Mouse (Mus musculus) MEL (cell line): ENCODE results near the gene Olfr873. TPM values are rescaled to one million over a fixed set of nuclear protein-coding genes. Genes with fewer than 3 reads are reported as not detected.
"Not testable (repeated sequence)": the region's sequence is repeated elsewhere in the genome, so short reads cannot be mapped to it uniquely, and the experiment has no call there.

Experiments used
- DNase-seq: peaks from one replicate; pipeline ENCODE4 v3.0.0; 2011; ENCODE audit warnings: low read depth, low spot score
- H3K27ac ChIP-seq: 2 replicates; pipeline ENCODE4 v1.5.1; 2012; ENCODE audit warnings: low read depth, mild to moderate bottlenecking, control low read depth, low read length, moderate library complexity; ENCODE audit not compliant: control insufficient read depth
- H3K27me3 ChIP-seq, 2 experiments: fragments of 150-350 bp in 1 of 2; sonication (generic) in 1 of 2; 2 replicates each; pipeline ENCODE4 v1.6.1; 2012; ENCODE audit warnings: low read length in 2 of 2, mild to moderate bottlenecking in 2 of 2, improper control_type of control experiment in 1 of 2, moderate library complexity in 1 of 2; ENCODE audit not compliant: insufficient read depth in 2 of 2, control insufficient read depth in 1 of 2
- H3K36me3 ChIP-seq, 2 experiments: 2 replicates each; pipeline ENCODE4 v1.6.1; 2012 to 2014; ENCODE audit warnings: low read length in 2 of 2, improper control_type of control experiment in 1 of 2, inconsistent platforms in 1 of 2, mild to moderate bottlenecking in 1 of 2; ENCODE audit not compliant: insufficient read depth in 2 of 2, control insufficient read depth in 1 of 2
- H3K4me1 ChIP-seq, 2 experiments: fragments of 150-350 bp in 1 of 2; sonication (generic) in 1 of 2; 2 replicates each; pipeline ENCODE4 v1.6.1; 2012; ENCODE audit warnings: low read length in 2 of 2, improper control_type of control experiment in 1 of 2, mild to moderate bottlenecking in 1 of 2; ENCODE audit not compliant: insufficient read depth in 2 of 2, control insufficient read depth in 1 of 2
- H3K4me3 ChIP-seq, 2 experiments: fragments of 150-350 bp in 1 of 2; sonication (generic) in 1 of 2; 2 replicates each; pipeline ENCODE4 v1.5.1; 2012; ENCODE audit warnings: low read depth in 2 of 2, low read length in 2 of 2, mild to moderate bottlenecking in 2 of 2, moderate library complexity in 2 of 2, control low read depth in 1 of 2, improper control_type of control experiment in 1 of 2; ENCODE audit not compliant: control insufficient read depth in 1 of 2, insufficient read depth in 1 of 2
- H3K79me2 ChIP-seq: 2 replicates; pipeline ENCODE4 v1.6.1; 2012; ENCODE audit warnings: mild to moderate bottlenecking, low read length, moderate library complexity; ENCODE audit not compliant: control insufficient read depth, poor library complexity, insufficient read depth
- H3K9ac ChIP-seq: 2 replicates; pipeline ENCODE4 v1.6.1; 2012; ENCODE audit warnings: low read depth, mild to moderate bottlenecking, control low read depth, low read length, moderate library complexity; ENCODE audit not compliant: control insufficient read depth, poor library complexity, severe bottlenecking
- H3K9me3 ChIP-seq: fragments of 150-350 bp; sonication (generic); replicated peaks from 2 replicates; pipeline ENCODE4 v1.6.1; 2012; ENCODE audit warnings: mild to moderate bottlenecking, low read length, improper control_type of control experiment, moderate library complexity; ENCODE audit not compliant: insufficient read depth
- ELF1 ChIP-seq: IDR thresholded peaks from 2 replicates; pipeline ENCODE4 v1.6.1; 2014; ENCODE audit warnings: low read depth, mild to moderate bottlenecking, inconsistent platforms, low read length, improper control_type of control experiment, moderate library complexity
- EP300 ChIP-seq, 2 experiments: IDR thresholded peaks; 2 replicates each; pipeline ENCODE4 v1.6.1; 2011; ENCODE audit warnings: improper control_type of control experiment in 2 of 2, low read length in 2 of 2, low read depth in 1 of 2, mild to moderate bottlenecking in 1 of 2
- GATA1 ChIP-seq: IDR thresholded peaks from 2 replicates; pipeline ENCODE4 v1.6.1; 2011; ENCODE audit warnings: low read depth, low read length, improper control_type of control experiment
- MAFK ChIP-seq: IDR thresholded peaks from 2 replicates; pipeline ENCODE4 v1.6.1; 2011; ENCODE audit warnings: low read depth, mild to moderate bottlenecking, low read length, improper control_type of control experiment, borderline replicate concordance
- MAZ ChIP-seq: IDR thresholded peaks from 2 replicates; pipeline ENCODE4 v1.6.1; 2012; ENCODE audit warnings: low read depth, mild to moderate bottlenecking, inconsistent platforms, low read length, improper control_type of control experiment
- NRF1 ChIP-seq: IDR thresholded peaks from 2 replicates; pipeline ENCODE4 v1.6.1; 2014; ENCODE audit warnings: low read depth, mild to moderate bottlenecking, inconsistent platforms, low read length, improper control_type of control experiment, moderate library complexity; ENCODE audit not compliant: poor library complexity, insufficient read depth, severe bottlenecking
- POLR2AphosphoS2 ChIP-seq: IDR thresholded peaks from 2 replicates; pipeline ENCODE4 v1.6.1; 2011; ENCODE audit warnings: low read length, improper control_type of control experiment
- POLR2AphosphoS5 ChIP-seq: IDR thresholded peaks from 2 replicates; pipeline ENCODE4 v1.6.1; 2012; ENCODE audit warnings: low read depth, borderline replicate concordance, mild to moderate bottlenecking, inconsistent platforms, low read length, moderate library complexity, mixed read lengths
- SIN3A ChIP-seq: IDR thresholded peaks from 2 replicates; pipeline ENCODE4 v1.6.1; 2012; ENCODE audit warnings: low read length, improper control_type of control experiment, inconsistent platforms
- TBP ChIP-seq: IDR thresholded peaks from 2 replicates; pipeline ENCODE4 v1.8.0; 2011; ENCODE audit warnings: low read depth, low read length, improper control_type of control experiment
- USF1 ChIP-seq: IDR thresholded peaks from 2 replicates; pipeline ENCODE4 v1.6.1; 2014; ENCODE audit warnings: low read depth, mild to moderate bottlenecking, inconsistent platforms, low read length, improper control_type of control experiment, moderate library complexity
- ZMIZ1 ChIP-seq: IDR thresholded peaks from 2 replicates; pipeline ENCODE4 v1.6.1; 2012; ENCODE audit warnings: low read depth, mild to moderate bottlenecking, inconsistent platforms, low read length, improper control_type of control experiment, moderate library complexity
- ZNF384 ChIP-seq: IDR thresholded peaks from 2 replicates; pipeline ENCODE4 v1.6.1; 2012; ENCODE audit warnings: low read depth, mild to moderate bottlenecking, inconsistent platforms, low read length, improper control_type of control experiment
- polyA plus RNA-seq, 2 experiments: library from polyadenylated mRNA; stranded (reverse) in 1 of 2; unstranded in 1 of 2; fragments of >175 nt in 1 of 2; fragments of >200 nt in 1 of 2; gene quantifications; 2 replicates each; pipeline versions ENCODE4 v1.2.1 to v1.2.4; 2012; ENCODE audit warnings: low replicate concordance in 2 of 2, low read depth in 1 of 2; ENCODE audit not compliant: insufficient read length in 2 of 2, insufficient read depth in 1 of 2, missing spikeins in 1 of 2
- total RNA-seq: library from RNA; depleted of rRNA; stranded (reverse); fragments of 300-350 nt; gene quantifications from 2 replicates; pipeline ENCODE4 v1.2.3, GENCODE M21; 2012; rRNA removed

The Olfr873 gene
- total RNA-seq (not detected in 2 replicates), polyA plus RNA-seq (not detected)

- TF ChIP-seq GATA1 = no peak
- no peak for TF ChIP-seq POLR2AphosphoS5
- no peak for TF ChIP-seq SIN3A
- TF ChIP-seq NRF1 = no peak
- TF ChIP-seq TBP = no peak
- TF ChIP-seq EP300 (IDR thresholded peaks at IDR 0.05; ENCODE audit: low read depth in 1 of 2, low read length in 2 of 2) = no peak
- TF ChIP-seq, all 39 proteins: peak for 0
- Histone ChIP-seq H3K27ac (no peak within 1 kb of the TSS), H3K4me3 (no peak within 1 kb of the TSS), H3K9ac (no peak within 1 kb of the TSS), H3K79me2 (no peaks in the 10 kb centered on the region), H3K4me1 (no peaks in the 10 kb centered on the region), H3K36me3 (no peaks in the 10 kb centered on the region), H3K27me3 (peaks cover 0 to 3% of the 10 kb centered on the region in 2 experiments; a peak in 2 of 4 replicates), H3K9me3 (no peaks in the 10 kb centered on the region)
- no peak for DNase-seq
Measured at GRCm38 (mm10) chr9:20298232-20298631, at the start of gene Olfr873. Gene Olfr873, plus strand, starts transcription at chr9:20298532.

GRCm38 (mm10) chr9:20282051-20282450 is 16.3 kb upstream of the Olfr873 start, which contains the start of gene Olfr39:
Gene Olfr39, plus strand, starts transcription at chr9:20282351.
- Histone ChIP-seq H3K36me3 (no peaks in the 10 kb centered on the region), H3K4me1 (no peaks in the 10 kb centered on the region), H3K4me3 (no peak within 1 kb of the TSS), H3K27me3 (peaks cover 0 to 1% of the 10 kb centered on the region in 2 experiments; a peak in 3 of 4 replicates), H3K9ac (no peak within 1 kb of the TSS), H3K79me2 (no peaks in the 10 kb centered on the region), H3K27ac (no peak within 1 kb of the TSS), H3K9me3 (no peaks in the 10 kb centered on the region)
- DNase-seq = no peak
- TF ChIP-seq USF1 (no peak), EP300 (IDR thresholded peaks at IDR 0.05; ENCODE audit: low read depth in 1 of 2, low read length in 2 of 2) (no peak), GATA1 (no peak), POLR2AphosphoS2 (no peak), MAFK (no peak), ZMIZ1 (no peak), ELF1 (no peak), ZNF384 (no peak), MAZ (no peak)

GRCm38 (mm10) chr9:20295562-20295961 is 2.8 kb upstream of the Olfr873 start:
- not testable (repeated sequence) for H3K9me3 ChIP-seq, H3K9ac ChIP-seq, DNase-seq, H3K36me3 ChIP-seq, H3K27ac ChIP-seq, H3K4me3 ChIP-seq, H3K79me2 ChIP-seq, H3K27me3 ChIP-seq, H3K4me1 ChIP-seq
